Mouse (Mus musculus) heart, adult 2 months (tissue): ENCODE data around the gene Rbbp7. TPM values are rescaled to one million over a fixed set of nuclear protein-coding genes. Genes with fewer than 3 reads are reported as not detected.

Experiments
- DNase-seq, 2 experiments: peaks; one replicate each; pipeline ENCODE4 v3.0.0; 2021
- H3K27ac ChIP-seq: fragments of 200-600 bp; 2 replicates; pipeline ENCODE4 v1.8.1; 2022
- H3K27me3 ChIP-seq: fragments of 200-500 bp; 2 replicates; pipeline ENCODE4 v1.6.1; 2012; ENCODE audit warnings: mild to moderate bottlenecking, low read length, inconsistent platforms, mixed read lengths; ENCODE audit not compliant: control insufficient read depth, insufficient read depth
- H3K36me3 ChIP-seq: fragments of 200-500 bp; 2 replicates; pipeline ENCODE4 v1.6.1; 2012; ENCODE audit warnings: low read length, inconsistent platforms; ENCODE audit not compliant: control insufficient read depth, insufficient read depth
- H3K4me1 ChIP-seq: fragments of 200-500 bp; 2 replicates; pipeline ENCODE4 v1.6.1; 2011; ENCODE audit warnings: low read length; ENCODE audit not compliant: control insufficient read depth, insufficient read depth
- H3K4me3 ChIP-seq: fragments of 200-600 bp; 2 replicates; pipeline ENCODE4 v1.8.1; 2022
- H3K79me2 ChIP-seq: fragments of 200-500 bp; replicated peaks from 2 replicates; pipeline ENCODE4 v1.6.1; 2012; ENCODE audit warnings: mild to moderate bottlenecking, inconsistent platforms, low read length, moderate library complexity, mixed read lengths; ENCODE audit not compliant: control insufficient read depth, insufficient read depth
- H3K9ac ChIP-seq: fragments of 200-500 bp; 2 replicates; pipeline ENCODE4 v1.6.1; 2012; ENCODE audit warnings: low read depth, mild to moderate bottlenecking, control low read depth, inconsistent platforms, low read length, mixed read lengths
- CTCF ChIP-seq: fragments of 200-600 bp; IDR thresholded peaks from 2 replicates; pipeline ENCODE4 v1.8.1; 2022; ENCODE audit warnings: antibody characterized with exemption, mild to moderate bottlenecking, moderate library complexity
- EP300 ChIP-seq: fragments of 200-500 bp; IDR thresholded peaks from 2 replicates; pipeline ENCODE4 v1.6.1; 2011; ENCODE audit warnings: low read depth, low read length, control low read depth; ENCODE audit not compliant: insufficient read depth
- POLR2A ChIP-seq: fragments of 200-500 bp; IDR thresholded peaks from 2 replicates; pipeline ENCODE4 v1.6.1; 2011; ENCODE audit warnings: mild to moderate bottlenecking, low read depth, low read length, control low read depth; ENCODE audit not compliant: insufficient read depth
- WGBS: fragments of 180-500 bp; shearing (Covaris S2); methylation state at CpG from one replicate; pipeline ENCODE4 v1.1.7; 2018; 5-methylcytosine and 5-hydroxymethylcytosine counted together
- intact Hi-C: fragments of 180-260 bp; cut with DNase I; formaldehyde crosslinking; loops from one replicate; pipeline ENCODE4 v1.15.1; 2025
- polyA plus RNA-seq: library from polyadenylated mRNA; depleted of rRNA; stranded (reverse); fragments of >200 nt; gene quantifications from 2 replicates; pipeline ENCODE4 v1.2.3, GENCODE M21; 2012
- total RNA-seq, 2 experiments: library from RNA; stranded (reverse); gene quantifications; 2 replicates each; pipeline ENCODE4 v1.2.3; 2021

The Rbbp7 gene
- total and polyA plus RNA-seq, 3 experiments: 80.6 to 153 (median 134) TPM

DNA sequence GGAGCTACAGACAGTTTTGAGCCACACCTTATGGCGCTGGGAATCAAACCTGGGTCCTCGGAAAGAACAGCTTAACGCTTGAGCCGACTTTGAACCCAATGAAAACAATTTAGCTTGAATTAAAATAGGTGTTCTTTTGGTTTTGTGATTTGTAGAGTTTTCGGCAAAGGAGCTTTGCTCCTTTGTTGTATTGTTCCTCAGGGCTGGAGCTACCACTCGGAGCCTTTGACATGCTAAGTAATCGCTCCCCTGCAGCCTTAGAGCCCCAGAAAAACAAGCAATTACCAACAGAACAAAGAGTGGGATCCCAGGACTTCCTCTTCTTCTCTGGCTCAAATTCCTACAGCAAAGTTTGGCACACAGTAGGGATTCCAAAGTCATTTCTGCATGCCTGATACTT lies 4.1 kb upstream of the Rbbp7 start:
- no peaks in the 10 kb centered on the region for H3K4me1 ChIP-seq
- intact Hi-C loops: no loop called here
- TF ChIP-seq CTCF (no peak), POLR2A (no peak), EP300 (no peak)
- no peak overlapping the region for H3K4me3 ChIP-seq
- DNase-seq: no peak
- no peaks in the 10 kb centered on the region for H3K27me3 ChIP-seq
- WGBS: 70% methylated on average over 7 of the region's 7 CpGs
- H3K27ac ChIP-seq: no peak overlapping the region
- H3K36me3 ChIP-seq: no peaks in the 10 kb centered on the region
- no peaks in the 10 kb centered on the region for H3K79me2 ChIP-seq
- no peak overlapping the region for H3K9ac ChIP-seq

DNA sequence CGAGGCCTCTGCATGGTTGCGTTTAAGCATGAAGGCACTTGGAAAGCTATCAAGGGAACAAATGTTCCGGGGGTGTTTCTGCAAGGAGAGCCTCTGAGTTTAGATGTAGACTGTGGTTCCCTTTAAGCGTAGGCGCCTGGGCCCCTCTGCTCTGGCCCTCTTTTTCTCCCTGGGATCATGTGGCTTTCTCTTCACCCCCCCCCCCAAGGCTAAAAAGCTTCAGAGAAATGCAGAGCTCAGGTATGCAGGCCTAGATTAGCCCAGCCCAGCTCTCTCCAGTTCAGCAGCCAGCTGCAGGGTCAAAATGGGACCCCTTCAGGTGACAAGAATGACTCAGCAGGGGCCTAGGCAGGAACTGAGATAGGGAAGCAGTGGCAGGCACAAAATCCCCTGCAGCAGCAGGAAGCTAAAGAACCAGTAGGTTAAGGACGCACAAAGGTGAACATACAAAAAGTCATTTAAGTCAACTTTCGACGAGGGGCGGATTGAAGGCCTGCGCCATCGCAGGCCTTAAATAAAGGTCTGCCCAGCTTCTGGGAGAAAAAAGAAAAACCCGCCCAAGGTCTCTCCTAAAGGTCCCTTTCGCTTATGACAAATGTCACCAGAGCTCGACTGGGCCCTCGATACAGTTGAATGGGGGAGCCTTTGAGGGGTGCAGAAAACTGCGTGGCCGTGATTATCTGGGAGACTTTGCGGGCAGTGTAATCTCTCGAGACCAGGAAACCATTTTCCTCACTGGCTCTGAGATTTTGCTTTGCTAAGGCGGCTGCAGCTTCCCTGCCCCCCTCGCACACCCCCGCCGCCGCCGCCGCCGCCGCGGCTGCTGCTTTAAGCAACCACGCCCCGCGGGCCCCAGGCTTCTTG lies 719 bp upstream of the Rbbp7 start:
- Histone ChIP-seq H3K4me3 (peak overlapping the region; percentile 49), H3K9ac (peak overlapping the region; percentile 70), H3K27me3 (no peaks in the 10 kb centered on the region), H3K36me3 (peaks cover 4% of the 10 kb centered on the region), H3K27ac (peak overlapping the region; percentile 80), H3K79me2 (no peaks in the 10 kb centered on the region), H3K4me1 (0 out of 2 replicates have a peak, but pooled peaks cover 1% of the 10 kb centered on the region)
- no peak for DNase-seq
- TF ChIP-seq POLR2A (peak; percentile 26; the same call in 1 of the 2 replicates), CTCF (no peak), EP300 (no peak)
- 28% methylated on average over 32 of the region's 32 CpGs for WGBS
- intact Hi-C loops: loop anchor here (1.0 kb wide), 1 partner anchor 24 kb away; no protein-coding TSS in a partner anchor

DNA sequence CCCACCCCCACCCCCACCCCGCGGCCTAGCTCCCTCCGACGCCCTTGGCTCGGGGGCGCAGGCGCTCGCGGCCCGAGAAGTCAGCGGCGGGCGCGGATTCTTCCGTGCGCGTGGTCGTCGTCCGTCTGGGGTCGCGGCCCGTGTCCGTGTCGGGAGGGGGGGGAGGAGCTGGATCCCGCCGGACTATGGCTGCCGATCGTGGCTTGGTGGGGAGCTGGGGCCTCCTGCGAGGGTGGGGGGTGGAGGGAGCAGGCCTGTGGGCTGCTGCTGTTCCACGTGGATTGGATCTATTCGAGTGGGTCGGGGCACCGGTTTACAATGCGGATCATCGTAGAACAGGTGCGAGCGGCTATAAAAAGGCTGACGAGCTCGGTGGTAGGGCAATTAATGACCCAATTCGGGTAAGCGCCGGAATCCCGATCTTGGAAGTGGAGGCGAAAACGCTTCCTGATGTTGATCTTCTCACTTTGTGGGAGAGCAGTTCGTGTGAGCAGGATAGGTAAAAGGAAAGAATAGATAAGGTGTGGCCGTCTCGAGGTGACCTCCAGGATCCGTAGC lies 835 bp downstream of the Rbbp7 start:
- H3K4me1 ChIP-seq: 0 out of 2 replicates have a peak, but pooled peaks cover 1% of the 10 kb centered on the region
- H3K27ac ChIP-seq: peak overlapping the region; percentile 92
- peak overlapping the region; percentile 80 for H3K9ac ChIP-seq
- H3K4me3 ChIP-seq: peak overlapping the region; percentile 73
- intact Hi-C loops: loop anchor here (1.0 kb wide), 1 partner anchor 26 kb away; no protein-coding TSS in a partner anchor
- H3K27me3 ChIP-seq: no peaks in the 10 kb centered on the region
- WGBS: 23% methylated on average over 34 of the region's 50 CpGs
- peaks cover 4% of the 10 kb centered on the region for H3K36me3 ChIP-seq
- TF ChIP-seq POLR2A (no peak), CTCF (no peak), EP300 (no peak)
- DNase-seq: no peak
- no peaks in the 10 kb centered on the region for H3K79me2 ChIP-seq

DNA sequence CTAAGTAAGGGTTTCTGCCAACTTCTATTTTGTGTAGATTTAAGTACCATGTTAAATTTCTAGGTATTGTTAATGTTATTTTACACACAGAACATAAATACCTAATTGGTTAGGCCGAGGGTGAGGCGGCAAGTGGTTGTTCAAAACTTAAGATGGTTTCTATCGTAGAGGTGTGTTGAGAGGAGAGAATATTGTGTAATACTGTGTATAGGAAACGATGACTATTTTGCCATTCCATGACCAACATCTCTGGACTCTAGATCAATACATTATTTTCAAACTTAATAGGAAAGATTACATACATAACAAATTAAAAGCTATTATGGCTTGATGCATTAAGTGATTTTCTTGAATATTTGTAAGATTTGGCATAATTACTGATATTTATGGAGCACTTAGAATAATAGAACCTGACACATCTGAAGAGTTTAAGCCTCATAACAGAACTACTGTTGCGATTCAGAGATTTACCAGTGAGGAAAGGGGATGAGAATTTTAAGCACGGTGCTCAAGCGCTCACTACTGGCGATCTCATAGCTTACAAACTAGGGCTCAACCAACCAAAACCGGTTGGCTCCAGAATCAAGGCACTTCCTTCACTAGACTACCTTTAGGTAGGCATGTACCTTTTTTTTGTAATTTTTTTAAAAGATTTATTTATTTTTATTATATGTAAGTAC lies 1.7 kb downstream of the Rbbp7 start:
- intact Hi-C loops: no loop called here
- no peaks in the 10 kb centered on the region for H3K79me2 ChIP-seq
- H3K27me3 ChIP-seq: no peaks in the 10 kb centered on the region
- DNase-seq: no peak
- H3K4me3 ChIP-seq: peak overlapping the region; percentile 73
- H3K27ac ChIP-seq: no peak overlapping the region; the same call in 1 of the 2 replicates
- peaks cover 4% of the 10 kb centered on the region for H3K36me3 ChIP-seq
- 0 out of 2 replicates have a peak, but pooled peaks cover 1% of the 10 kb centered on the region for H3K4me1 ChIP-seq
- 33% methylated on average over 9 of the region's 9 CpGs for WGBS
- TF ChIP-seq EP300: no peak
- TF ChIP-seq POLR2A: no peak
- no peak for TF ChIP-seq CTCF
- no peak overlapping the region for H3K9ac ChIP-seq

DNA sequence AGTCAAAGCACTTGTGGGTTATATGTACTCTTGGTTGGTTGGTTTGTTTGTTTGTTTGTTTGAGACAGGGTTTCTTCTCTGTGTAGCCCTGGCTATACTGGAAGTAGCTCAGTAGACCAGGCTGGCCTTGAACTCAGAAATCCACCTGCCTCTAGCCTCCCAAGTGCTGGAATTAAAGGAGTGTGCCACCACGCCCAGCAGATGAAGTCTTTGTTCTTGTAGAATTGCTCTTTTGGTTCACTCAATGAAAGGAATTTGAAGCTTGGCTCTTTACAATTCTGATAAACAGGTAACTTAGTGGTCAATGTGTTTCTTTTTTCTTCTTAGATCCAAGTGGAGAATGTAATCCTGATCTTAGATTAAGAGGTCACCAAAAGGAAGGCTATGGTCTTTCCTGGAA lies 10.5 kb downstream of the Rbbp7 start:
- Histone ChIP-seq H3K36me3 (peaks cover 8% of the 10 kb centered on the region), H3K27me3 (no peaks in the 10 kb centered on the region), H3K27ac (no peak overlapping the region), H3K9ac (no peak overlapping the region), H3K4me1 (no peaks in the 10 kb centered on the region), H3K4me3 (no peak overlapping the region), H3K79me2 (no peaks in the 10 kb centered on the region)
- intact Hi-C loops: no loop called here
- TF ChIP-seq CTCF (no peak), POLR2A (no peak), EP300 (no peak)
- no peak for DNase-seq
- WGBS: 81% methylated on average over 1 of the region's 1 CpGs

DNA sequence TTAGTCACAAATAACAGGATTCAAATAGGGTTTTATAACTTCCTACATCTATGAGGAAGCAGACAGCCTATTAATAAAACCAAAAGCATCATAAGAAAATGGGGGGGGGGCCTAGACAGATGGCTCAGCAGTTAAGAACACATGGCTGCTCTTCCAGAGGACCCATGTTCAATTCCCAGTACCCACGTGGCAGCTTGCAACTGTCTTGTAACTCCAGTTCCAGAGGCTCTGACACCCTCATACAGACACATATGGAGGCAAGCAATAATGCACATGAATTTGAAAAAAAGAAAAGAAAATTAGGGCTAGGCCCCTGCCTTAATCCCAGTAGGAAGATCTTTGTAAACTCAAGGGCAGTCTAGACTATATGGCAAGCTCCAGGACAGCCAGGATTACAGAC lies 28.2 kb downstream of the Rbbp7 start:
- Histone ChIP-seq H3K27ac (no peak overlapping the region), H3K79me2 (no peaks in the 10 kb centered on the region), H3K4me3 (no peak overlapping the region), H3K36me3 (no peaks in the 10 kb centered on the region), H3K4me1 (no peaks in the 10 kb centered on the region), H3K27me3 (no peaks in the 10 kb centered on the region), H3K9ac (no peak overlapping the region)
- WGBS: 48% methylated on average over 1 of the region's 1 CpGs
- intact Hi-C loops: no loop called here
- DNase-seq: no peak
- TF ChIP-seq CTCF: no peak
- TF ChIP-seq EP300: no peak
- no peak for TF ChIP-seq POLR2A
